Mouse (Mus musculus) cerebellum, adult 2 months (tissue): Measurements from ENCODE around the gene Olfm1. TPM values are rescaled to one million over a fixed set of nuclear protein-coding genes. Genes with fewer than 3 reads are reported as not detected.
A peak's percentile ranks its signal among the peaks of the same experiment; 100 is the strongest.

ENCODE experiments used
- DNase-seq, 2 experiments: peaks; one replicate each; pipeline ENCODE4 v3.0.0; 2021
- H3K27ac ChIP-seq: fragments of 200-500 bp; 2 replicates; pipeline ENCODE4 v1.5.1; 2012; ENCODE audit warnings: low read length, control low read depth, inconsistent platforms; ENCODE audit not compliant: insufficient read depth
- H3K27me3 ChIP-seq: fragments of 200-500 bp; 2 replicates; pipeline ENCODE4 v1.6.1; 2012; ENCODE audit warnings: inconsistent platforms, mild to moderate bottlenecking, low read length, moderate library complexity; ENCODE audit not compliant: control insufficient read depth, insufficient read depth
- H3K4me1 ChIP-seq: fragments of 200-500 bp; 2 replicates; pipeline ENCODE4 v1.6.1; 2011; ENCODE audit warnings: low read length; ENCODE audit not compliant: control insufficient read depth, insufficient read depth
- H3K4me3 ChIP-seq: fragments of 200-500 bp; replicated peaks from 2 replicates; pipeline ENCODE3; 2011; ENCODE audit warnings: mild to moderate bottlenecking, low read depth, low read length, control low read depth; ENCODE audit not compliant: insufficient read depth
- CTCF ChIP-seq: fragments of 200-500 bp; IDR thresholded peaks from 2 replicates; pipeline ENCODE4 v1.5.1; 2011; ENCODE audit warnings: low read depth, mild to moderate bottlenecking, control low read depth, low read length, moderate library complexity, borderline replicate concordance; ENCODE audit not compliant: insufficient read depth
- POLR2A ChIP-seq: fragments of 200-500 bp; IDR thresholded peaks from 2 replicates; pipeline ENCODE4 v1.6.1; 2011; ENCODE audit warnings: low read length, control low read depth, borderline replicate concordance; ENCODE audit not compliant: insufficient read depth
- WGBS: fragments of 180-500 bp; shearing (Covaris S2); methylation state at CpG from one replicate; pipeline ENCODE4 v1.1.7; 2018; 5-methylcytosine and 5-hydroxymethylcytosine counted together
- polyA plus RNA-seq: library from polyadenylated mRNA; depleted of rRNA; stranded (reverse); fragments of >200 nt; gene quantifications from 2 replicates; pipeline ENCODE4 v1.2.3, GENCODE M21; 2012

Gene Olfm1
- polyA plus RNA-seq, 1 experiment, result 567 TPM

DNA sequence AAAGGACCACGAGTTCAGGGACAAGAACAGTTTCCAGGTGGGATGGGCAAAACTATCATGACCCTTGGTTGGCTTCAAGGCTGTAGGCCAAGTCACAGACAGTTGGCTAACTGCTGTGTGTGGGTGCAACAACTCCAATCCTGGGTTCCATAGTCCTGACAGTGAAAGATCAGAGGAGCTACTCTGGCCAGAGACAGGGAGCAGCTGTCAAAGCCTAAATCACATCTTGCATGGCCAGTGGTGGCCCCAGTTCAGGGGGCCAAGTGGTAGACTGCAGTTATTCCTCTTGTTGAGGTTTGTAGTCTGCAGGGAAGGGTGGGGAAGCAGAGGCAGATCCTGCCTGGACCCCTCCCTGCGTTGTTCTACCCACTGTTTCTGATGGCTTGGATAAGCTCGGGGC is 48.1 kb downstream of the Olfm1 start:
- no peak for DNase-seq
- Histone ChIP-seq H3K27me3 (no peaks in the 10 kb centered on the region), H3K4me3 (no peak overlapping the region), H3K4me1 (peaks cover 34% of the 10 kb centered on the region), H3K27ac (no peak overlapping the region)
- 90% methylated on average over 3 of the region's 3 CpGs for WGBS
- TF ChIP-seq POLR2A (no peak), CTCF (no peak)

DNA sequence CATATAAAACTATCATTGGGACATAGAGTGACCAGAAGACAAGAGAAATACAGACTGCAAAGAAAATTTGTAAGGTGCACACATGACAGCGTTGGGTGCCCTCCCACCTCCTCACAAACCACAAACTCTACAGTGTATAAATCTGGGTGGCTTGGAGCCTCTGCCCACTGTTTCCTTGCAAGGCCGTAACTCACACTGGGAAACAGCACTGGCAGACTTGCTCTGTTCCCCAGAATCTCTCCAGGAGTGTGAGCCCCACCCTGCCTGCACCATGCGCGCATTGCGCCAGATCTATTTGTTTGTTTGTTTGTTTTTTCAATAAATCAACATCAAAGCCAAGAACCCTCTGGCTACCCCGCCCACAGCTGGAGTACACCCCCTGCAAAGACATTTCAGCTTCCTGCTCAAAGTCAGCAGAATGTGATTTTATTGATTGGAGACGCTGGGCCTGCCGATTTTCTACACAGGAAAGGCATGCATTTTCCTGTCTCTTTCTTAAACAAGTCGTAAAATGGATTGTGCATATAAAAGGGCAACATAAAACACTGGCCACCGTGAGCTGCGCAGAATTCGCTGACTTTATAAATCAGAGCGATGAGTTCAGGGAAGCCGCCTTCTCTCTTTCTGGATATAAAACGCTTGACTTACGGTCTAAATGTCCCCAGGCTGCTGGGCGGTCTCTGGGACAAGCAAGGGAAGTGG is 48.9 kb downstream of the Olfm1 start:
- WGBS, result 92% methylated on average over 17 of the region's 17 CpGs
- TF ChIP-seq CTCF (no peak), POLR2A (no peak)
- Histone ChIP-seq H3K4me1 (peaks cover 40% of the 10 kb centered on the region), H3K27ac (no peak overlapping the region), H3K27me3 (no peaks in the 10 kb centered on the region), H3K4me3 (no peak overlapping the region)
- DNase-seq, result no peak

DNA sequence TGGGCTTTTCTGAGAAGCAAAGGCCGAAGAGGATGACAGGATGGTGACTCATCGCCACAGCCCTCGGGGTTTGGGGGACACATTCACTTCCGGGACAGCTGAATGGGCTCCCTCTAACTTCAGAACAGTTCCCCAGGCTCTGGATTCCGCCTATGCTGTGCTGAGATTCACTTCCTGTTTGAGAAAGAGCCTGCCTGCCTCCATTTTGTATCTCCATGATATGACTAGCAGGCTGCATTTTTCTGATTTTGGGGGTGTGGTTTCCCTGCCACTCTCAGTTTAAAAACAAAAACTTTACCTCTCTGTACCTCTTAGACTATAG is 49.4 kb downstream of the Olfm1 start:
- peaks cover 40% of the 10 kb centered on the region for H3K4me1 ChIP-seq
- TF ChIP-seq CTCF (no peak), POLR2A (no peak)
- no peak for DNase-seq
- WGBS, result 87% methylated on average over 5 of the region's 5 CpGs
- H3K27me3 ChIP-seq, result no peaks in the 10 kb centered on the region
- no peak overlapping the region for H3K4me3 ChIP-seq
- no peak overlapping the region for H3K27ac ChIP-seq

DNA sequence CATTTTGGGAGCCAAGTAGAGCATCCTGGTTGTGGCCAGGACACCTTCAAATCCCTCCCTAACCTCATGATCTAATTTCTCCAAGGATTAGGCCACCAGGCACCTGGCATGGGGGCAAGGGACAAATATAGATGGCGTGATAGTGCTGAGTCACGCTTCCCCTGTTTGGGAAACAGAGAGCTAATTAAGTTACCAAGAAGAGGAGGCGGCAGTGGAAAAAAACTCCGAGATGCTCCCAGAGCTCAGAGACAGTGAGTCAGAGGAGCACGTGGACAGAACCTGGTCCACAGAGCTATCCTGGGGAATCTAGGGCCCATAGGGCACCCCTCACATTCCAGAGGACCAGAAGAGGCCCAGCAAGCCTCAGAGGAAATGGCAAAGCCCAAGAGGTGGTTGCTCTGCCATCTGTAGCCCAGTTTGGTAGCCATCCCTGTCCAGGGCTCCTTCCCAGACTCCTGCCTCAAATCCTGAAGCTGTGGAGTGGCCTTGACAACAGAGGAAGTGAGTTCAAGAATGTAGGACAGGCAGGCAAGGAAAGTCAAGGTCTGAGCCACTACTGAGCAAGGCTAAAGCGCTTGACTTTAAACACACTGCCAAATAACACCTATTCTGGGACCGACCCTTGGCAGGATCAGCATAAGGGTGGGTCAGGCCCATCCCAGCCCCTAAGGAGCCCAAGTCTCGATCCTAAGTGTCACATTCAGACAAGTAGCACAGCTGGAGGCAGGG is 52.0 kb downstream of the Olfm1 start:
- Histone ChIP-seq H3K4me1 (peaks cover 42% of the 10 kb centered on the region), H3K4me3 (no peak overlapping the region), H3K27ac (0 out of 2 replicates have a peak overlapping the region, but pooled peaks have one; percentile 3), H3K27me3 (no peaks in the 10 kb centered on the region)
- peak; percentile 66 to 88 for DNase-seq
- TF ChIP-seq CTCF (no peak), POLR2A (no peak)
- WGBS, result 36% methylated on average over 8 of the region's 8 CpGs

DNA sequence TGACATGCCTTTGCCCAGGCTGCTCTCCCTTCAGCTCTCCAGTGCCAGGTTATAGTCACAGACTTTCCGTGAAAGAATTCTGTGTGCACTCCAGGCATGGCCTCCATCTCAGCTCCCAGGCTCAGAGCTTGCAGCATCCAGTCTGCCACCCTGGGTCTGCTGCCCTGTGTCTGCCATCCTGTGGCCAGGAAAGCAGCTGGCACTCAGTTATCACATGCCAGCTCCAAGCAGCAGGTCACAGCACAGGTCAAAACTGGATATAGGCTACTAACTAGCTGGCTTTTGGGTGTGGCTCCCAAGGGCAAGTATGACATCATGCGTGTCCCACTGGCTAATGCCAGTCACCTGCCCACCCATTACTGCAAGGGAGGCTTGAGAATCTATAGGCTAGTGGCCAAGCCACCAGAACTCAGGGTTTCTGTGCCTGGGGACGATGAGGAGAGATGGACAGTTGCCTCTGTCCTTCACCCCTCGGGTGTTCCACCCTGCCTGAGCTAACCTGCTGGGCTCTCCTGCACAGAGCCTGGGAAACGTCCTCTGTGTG is 53.4 kb downstream of the Olfm1 start:
- TF ChIP-seq POLR2A (no peak), CTCF (peak; percentile 35; the same call in 1 of the 2 replicates)

DNA sequence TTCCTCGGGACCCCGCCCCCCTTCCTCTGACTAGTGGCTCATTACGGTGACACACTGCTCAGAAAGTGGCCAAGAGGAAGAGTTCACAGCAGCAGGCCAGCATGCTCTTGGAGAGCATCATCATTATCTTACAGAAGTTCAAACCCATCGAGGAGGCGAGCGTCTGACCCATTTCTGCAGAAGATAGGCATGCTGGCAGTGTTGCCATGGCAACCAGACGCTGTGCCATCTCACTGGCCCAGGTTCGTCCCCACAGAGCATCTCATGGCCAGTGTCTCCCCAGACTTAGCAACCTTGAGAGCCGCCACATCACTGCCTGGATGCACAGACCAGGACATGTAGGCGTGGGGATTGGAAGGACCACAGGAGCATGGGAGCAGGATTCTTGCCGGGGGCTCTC is 54.3 kb downstream of the Olfm1 start:
- Histone ChIP-seq H3K27ac (no peak overlapping the region), H3K4me1 (peaks cover 42% of the 10 kb centered on the region), H3K27me3 (no peaks in the 10 kb centered on the region), H3K4me3 (no peak overlapping the region)
- WGBS, result 60% methylated on average over 11 of the region's 11 CpGs
- peak in 1 of 2 experiments; percentile 58 for DNase-seq
- TF ChIP-seq POLR2A (no peak), CTCF (no peak)

More for the DNA sequence above, 53.4 kb downstream of the Olfm1 start:
- Histone ChIP-seq H3K4me3 (no peak overlapping the region), H3K27ac (no peak overlapping the region), H3K27me3 (no peaks in the 10 kb centered on the region), H3K4me1 (peaks cover 42% of the 10 kb centered on the region)
- DNase-seq, result no peak
- WGBS, result 58% methylated on average over 5 of the region's 5 CpGs

DNA sequence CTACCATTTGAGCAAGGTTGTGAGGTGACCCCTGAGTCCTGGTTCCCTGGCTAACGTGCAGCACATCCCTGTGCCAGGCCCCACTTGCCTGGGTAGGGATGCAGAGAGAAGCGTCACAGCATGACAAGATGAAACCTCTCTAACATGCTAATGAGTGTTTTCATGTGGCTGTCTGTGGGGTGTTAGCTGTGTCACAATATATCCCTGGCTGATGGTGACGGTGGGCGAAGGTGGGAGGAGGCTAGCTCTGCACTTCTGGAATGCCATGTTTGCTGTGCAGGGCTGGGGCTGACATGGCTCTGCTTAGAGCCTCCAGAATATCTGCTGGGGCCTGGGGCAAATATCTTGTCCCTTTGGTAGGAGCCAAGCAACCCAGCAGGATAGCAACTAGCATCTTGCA is 59.8 kb downstream of the Olfm1 start:
- no peaks in the 10 kb centered on the region for H3K27me3 ChIP-seq
- no peak overlapping the region for H3K4me3 ChIP-seq
- 92% methylated on average over 4 of the region's 4 CpGs for WGBS
- TF ChIP-seq POLR2A, result no peak
- TF ChIP-seq CTCF, result no peak
- no peak overlapping the region for H3K27ac ChIP-seq
- H3K4me1 ChIP-seq, result no peaks in the 10 kb centered on the region
- DNase-seq, result no peak
